Mouse (Mus musculus) heart, postnatal 10 days (tissue): Measurements from ENCODE around the gene Med13. TPM values are rescaled to one million over a fixed set of nuclear protein-coding genes. Genes with fewer than 3 reads are reported as not detected.
"Not testable (repeated sequence)": the region's sequence is repeated elsewhere in the genome, so short reads cannot be mapped to it uniquely, and the experiment has no call there.

Experiments used
- DNase-seq, 2 experiments: peaks; one replicate each; pipeline ENCODE4 v3.0.0; 2021
- intact Hi-C: fragments of 180-260 bp; cut with DNase I; formaldehyde crosslinking; loops from one replicate; pipeline ENCODE4 v1.15.1; 2025
- total RNA-seq, 2 experiments: library from RNA; stranded (reverse); gene quantifications; 2 replicates each; pipeline ENCODE4 v1.2.3; 2021

Med13 gene
- total RNA-seq, 2 experiments from 2014 or later, result 46.0 to 52.9 TPM

DNA sequence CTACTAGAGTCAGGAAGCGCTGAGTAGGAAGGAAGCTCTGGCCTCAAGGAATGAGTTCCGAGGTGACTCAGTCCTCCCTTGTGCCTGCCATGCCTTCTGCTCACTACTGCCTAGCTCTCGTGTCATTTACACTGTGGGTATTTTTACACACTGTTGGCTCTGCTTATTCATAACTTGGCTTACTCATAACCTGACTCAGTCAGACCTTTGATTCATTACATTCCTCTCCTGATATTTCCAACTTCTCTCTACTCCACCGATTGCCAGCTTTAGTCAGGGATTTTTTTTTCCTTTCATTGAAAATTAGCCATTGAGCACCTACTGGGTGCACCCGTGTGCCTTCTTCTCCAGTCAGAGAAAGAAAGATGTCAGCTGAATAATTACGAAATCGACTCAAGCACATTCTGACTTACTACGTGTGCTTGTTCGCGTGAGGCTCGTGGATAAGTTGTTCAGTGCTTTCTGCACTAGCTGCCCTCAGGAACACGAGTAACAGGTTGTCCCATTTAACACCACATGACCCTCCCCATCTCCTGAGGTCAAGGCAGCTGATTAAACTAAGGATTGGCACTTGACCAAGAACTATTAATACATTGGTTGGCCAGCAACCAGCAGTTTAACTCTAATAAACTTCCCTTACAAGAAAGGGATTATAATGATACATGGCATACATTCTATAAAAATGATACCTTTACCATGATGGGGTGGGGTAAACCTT lies 23.3 kb upstream of the Med13 start:
- intact Hi-C loops, result no loop called here
- no peak for DNase-seq

DNA sequence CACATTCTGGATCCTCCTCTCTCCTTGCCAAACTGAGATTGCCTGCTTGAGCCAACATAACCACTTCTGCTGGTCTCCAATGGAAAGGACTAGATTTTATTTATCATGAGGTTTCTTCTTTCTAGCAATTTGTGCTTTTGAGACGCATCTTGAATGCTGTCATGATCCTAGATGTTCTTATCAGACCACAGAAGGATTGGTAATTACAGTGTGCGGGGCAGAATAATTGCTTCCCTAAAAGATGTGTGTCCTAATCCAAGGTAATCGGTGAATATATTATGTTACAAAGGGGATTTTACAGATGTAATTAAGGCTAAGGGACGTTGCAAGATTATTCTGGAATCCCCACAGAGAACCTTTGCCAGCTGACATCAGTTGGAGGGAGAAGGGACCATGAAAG lies 21.6 kb upstream of the Med13 start:
- intact Hi-C loops, result no loop called here
- no peak for DNase-seq

DNA sequence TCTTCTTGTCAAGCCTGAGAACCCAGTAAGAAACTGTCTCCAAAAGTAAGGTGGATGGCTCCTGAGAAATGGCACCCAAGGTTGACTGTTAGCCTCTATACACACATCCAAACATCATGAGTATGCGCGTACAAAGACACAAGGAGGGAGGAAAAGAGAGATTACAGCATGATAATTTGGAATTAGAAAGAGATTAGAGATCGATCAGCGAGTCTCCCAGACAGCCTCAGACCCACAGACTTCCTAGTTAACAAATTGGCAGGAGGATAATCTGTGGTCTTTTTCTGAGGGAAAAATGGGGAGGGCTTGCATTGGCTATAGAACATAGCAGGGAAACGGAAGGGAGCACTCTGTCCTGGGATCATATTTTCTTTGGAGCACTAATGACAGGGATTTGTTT lies 20.4 kb upstream of the Med13 start:
- intact Hi-C loops, result no loop called here
- DNase-seq, result no peak

DNA sequence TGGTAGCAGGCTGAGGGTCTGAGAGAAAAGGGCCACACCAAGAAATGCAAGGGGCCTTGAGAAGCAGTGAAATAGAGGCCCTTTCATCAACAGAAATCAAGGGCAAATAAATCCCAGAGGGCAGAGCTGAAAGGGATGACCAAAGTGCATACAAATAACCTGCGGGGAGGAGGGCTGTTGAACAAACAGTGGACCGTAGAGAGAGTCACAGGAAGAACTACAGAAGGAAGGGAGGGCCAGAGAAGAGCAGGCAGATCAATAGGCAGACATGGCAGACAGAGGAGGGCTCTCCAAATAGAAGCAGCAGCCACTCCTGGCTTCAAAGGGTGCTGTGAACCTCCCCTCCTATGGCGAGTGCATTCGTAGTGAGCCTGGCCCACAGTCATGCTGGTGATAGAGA lies 19.3 kb upstream of the Med13 start:
- DNase-seq, result no peak

DNA sequence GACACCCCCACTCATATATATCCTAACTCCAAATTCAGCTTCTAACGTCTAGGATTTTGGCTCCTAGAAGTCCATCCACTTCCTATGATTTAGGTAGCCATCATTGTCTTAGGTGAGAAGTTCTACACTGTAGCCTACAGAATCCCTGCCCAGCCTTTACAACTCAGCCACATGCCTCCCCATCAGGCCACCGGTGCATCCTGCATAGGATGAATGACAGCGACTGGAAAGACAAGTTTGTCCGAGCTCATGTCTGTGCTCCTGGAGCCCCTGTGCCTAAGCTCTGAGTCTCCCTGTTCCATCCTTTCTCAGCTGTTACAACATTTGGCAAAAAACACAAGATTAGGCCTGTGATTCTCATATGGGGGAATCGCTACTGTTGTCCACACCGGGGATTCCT lies 17.7 kb upstream of the Med13 start:
- intact Hi-C loops, result no loop called here
- no peak for DNase-seq

More for the DNA sequence above, 19.3 kb upstream of the Med13 start:
- intact Hi-C loops, result no loop called here

DNA sequence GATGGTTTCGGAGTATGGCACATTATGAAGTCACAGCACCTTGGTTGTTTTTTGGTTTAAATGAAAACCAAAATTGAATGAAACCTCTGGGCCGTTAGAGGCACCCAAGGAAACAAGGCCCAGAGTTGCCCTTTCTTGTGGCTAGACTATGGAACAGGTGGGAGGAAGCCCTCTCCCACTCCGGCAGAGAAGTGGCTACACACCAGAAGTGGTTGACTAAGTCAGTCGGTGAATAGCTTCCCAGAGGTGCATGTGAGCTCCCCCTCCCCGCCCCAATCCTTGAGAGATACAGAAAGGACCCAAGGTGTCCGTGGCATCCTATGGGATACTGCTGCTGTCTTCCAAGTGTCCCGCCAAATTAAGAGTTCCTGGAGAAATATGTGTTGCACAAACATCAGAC lies 13.9 kb upstream of the Med13 start:
- intact Hi-C loops, result no loop called here
- DNase-seq, result no peak

DNA sequence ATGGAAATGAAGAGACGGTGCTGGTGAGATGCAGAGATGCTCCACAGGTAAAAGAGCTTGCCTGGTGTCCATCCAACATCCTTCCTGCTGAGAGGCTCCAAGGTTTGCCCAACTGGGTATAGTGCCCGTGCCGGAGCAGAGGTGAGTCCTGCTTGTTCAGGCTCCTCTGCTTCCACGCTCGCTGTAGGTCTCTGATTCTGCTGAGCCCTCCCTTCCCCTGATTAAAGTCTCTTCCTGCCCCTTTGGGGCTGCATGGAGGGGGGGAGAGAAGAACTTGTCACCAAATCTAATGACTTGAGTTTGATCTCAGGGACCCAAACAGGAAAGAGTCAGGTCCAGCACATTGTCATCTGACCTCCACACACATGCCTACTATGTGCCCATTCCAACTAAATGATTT lies 12.5 kb upstream of the Med13 start:
- no peak for DNase-seq
- intact Hi-C loops, result no loop called here

DNA sequence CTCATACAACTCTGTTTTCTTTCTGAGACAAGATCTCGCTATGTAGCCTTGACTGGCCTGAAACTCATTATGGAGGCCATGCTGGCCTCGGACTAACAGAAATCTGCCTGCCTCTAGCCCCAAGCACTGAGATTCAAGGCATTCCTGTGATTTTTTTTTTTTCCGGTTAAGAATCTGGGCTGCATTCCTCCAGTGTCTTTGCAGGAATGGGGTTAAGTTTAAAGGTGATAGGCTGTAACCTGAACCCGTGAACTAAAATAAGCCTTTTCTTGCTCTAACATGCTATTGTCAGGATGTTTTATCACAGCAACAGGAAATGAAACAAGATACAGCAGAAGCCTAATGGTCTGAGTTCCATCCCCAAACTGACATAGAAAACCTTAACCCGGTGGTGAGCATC lies 11.6 kb upstream of the Med13 start:
- intact Hi-C loops, result no loop called here
- DNase-seq, result no peak

DNA sequence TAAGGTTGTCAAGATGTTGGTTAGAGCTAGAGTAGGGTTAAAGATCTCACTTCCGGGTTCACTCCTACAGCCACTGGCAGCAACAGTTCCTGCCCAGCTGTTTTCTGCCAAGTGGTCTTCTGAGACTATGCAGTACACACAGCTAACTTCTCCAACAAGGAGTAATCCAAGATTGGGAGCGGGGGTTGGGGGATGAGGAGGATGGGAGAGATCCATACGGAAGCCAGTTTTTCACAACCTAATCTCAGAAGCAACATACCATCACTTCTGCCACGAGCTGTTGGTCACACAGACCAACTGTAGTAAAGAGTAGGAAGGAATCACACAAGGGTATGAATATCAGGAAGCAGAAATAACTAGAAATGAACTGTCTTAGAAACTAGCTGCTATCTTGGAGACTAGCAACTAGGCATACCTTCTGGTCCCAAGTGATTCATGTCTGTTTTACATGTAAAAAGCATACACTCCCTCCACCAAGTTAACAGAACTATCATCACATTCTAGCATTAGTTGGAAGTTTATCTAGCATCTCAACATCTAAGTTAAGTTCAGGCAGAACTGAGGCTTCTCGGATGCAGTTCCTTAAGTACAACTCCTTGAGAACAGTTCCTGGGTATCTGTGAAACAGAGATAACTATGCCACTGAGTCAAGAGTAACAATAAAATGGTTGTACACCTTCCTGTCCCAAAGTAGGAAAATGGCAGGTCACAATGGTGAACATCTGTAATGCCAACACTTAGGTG lies 7.5 kb upstream of the Med13 start:
- no peak for DNase-seq
- intact Hi-C loops, result no loop called here

DNA sequence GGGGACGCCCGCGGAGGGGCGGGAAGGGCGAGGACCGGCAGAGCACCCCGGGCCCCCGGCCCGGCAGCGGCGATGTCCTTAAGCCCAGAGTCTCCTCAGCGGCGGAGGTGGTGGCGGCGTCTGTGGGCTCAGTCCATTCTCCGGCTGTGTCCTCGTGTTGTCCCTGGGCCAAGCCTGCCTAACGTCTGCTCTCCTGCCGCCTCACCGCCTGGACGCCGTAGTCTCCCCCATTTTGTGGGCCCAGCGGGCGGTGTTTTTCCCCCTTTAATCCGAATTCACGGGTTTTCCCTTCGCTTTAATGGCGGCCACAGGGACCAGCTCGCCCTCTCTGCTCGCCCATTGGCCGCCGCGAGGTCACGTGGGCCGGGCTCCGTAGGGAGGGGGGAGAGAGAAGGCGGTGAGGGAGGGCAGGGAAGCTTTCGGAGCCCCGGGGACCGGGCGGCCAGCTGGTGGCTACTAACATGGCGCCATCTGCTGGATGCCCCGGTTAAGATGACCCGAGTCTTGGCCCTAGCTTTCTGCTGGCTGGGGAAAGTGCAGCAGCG lies 654 bp upstream of the Med13 start:
- intact Hi-C loops, result loop anchor here (2.0 to 10.0 kb wide), 3 partner anchors 63 to 513 kb away; partner anchors contain the start of gene Ints2
- peak; percentile 99 for DNase-seq

DNA sequence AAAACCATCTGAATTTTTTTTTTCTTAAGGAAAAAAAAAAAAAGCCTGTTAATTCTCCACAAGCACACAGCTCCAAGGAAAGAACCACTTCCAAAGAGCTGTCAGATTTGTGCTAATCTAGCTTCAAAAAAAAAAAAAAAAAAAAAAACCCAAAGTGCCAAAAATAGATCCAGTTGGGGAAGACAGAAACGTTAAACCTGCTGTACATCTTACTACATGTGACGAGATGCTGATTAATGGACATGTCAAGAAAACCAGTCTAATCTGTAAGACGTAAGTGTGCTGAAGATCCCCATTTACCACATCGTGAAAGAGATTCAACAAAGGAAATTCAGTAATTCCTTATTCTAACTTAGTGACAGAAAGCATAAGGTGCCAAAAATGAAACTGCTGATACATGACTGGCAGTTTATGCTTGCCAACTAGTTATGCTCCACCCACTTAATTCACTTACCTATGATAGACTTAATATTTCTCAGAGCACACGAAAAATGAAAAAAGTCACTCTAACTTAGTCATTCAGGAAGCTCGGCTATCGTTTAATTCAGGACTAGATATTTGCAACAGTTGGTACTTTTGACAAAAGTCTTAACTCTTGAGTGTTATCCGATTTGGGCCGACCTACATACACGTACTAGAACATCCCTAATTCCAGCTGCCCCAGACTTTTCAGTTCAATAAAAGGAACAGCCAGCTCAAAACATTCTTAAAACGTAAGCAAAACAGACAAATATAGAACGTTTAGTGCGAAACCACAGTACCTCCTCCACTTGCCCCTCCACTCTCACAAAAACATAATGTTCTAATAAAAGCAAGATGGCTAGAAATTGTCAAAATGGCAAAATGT lies 1.2 kb downstream of the Med13 start:
- intact Hi-C loops, result loop anchor here (10.0 kb wide), 1 partner anchor 61 kb away; no protein-coding TSS in a partner anchor
- peak in 1 of 2 experiments; percentile 14 for DNase-seq

DNA sequence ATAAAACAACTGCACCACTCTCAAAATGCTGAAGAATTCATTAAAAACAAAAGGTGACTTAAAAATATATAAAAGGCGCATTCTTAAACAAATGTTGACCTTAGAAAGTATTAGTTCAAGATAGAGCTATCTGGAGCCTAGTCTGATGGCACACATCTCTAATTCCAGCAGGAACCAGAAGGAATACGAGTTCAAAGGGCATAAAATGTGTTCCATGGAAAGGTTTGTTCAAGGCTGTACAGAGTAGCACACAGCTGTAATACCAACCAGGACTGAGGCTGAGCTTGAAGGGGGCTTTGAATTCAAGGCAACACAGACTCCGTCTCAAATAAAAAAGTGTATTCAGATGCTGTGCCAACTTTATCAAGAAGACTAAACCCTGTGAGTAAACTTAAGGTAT lies 3.8 kb downstream of the Med13 start:
- DNase-seq, result no peak
- intact Hi-C loops, result loop anchor here (10.0 kb wide), 1 partner anchor 59 kb away; no protein-coding TSS in a partner anchor

DNA sequence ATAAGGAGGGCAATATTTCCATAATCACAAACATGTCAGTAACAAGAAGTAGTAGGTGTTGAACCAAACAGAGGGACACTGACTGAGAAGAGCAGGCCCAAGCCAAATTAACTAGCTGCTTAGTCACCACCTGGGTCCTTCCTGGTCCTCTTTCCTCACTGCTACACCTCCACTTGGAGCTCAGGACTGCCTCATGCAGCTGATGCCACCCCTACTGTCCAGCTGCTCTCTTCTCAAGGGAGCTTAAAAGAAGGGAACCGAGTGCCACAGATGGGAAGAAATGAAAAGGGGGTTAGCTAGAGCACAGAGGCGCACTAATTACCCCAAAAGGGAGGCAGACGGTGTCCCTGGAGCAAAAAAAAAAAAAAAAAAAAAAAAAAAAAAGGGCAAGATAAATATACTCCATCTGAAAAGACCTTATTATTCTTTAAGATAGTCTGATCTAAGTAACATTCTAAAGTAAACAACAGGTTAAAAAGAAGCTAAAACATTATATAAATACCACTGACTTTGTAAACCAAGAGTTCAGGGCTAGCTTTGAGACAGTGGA lies 5.6 kb downstream of the Med13 start:
- intact Hi-C loops, result loop anchor here (10.0 kb wide), 1 partner anchor 57 kb away; no protein-coding TSS in a partner anchor

DNA sequence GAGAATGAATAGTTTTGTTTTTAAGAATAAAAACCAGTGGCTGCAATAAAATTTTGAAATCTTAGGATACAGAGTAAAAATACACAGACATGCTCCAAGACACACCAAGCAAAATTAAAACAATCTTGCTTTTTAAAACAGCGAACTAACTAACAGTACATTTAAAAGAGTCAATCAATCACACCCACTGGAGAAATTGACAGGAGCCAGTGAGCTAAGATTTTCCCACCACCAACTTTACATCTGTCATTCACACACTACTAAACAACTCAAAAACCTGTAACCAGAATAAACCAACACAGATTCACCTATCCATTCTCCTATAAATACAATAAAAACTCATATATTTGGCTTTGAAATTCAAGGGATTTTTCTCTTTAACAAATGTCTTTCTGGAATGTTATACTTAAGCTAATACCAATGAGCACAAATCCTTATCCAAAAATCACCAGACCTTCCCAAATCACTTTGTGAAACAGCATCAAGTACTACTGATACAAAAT lies 6.7 kb downstream of the Med13 start:
- no peak for DNase-seq
- intact Hi-C loops, result loop anchor here (10.0 kb wide), 1 partner anchor 56 kb away; no protein-coding TSS in a partner anchor

More for the DNA sequence above, 5.6 kb downstream of the Med13 start:
- no peak for DNase-seq

DNA sequence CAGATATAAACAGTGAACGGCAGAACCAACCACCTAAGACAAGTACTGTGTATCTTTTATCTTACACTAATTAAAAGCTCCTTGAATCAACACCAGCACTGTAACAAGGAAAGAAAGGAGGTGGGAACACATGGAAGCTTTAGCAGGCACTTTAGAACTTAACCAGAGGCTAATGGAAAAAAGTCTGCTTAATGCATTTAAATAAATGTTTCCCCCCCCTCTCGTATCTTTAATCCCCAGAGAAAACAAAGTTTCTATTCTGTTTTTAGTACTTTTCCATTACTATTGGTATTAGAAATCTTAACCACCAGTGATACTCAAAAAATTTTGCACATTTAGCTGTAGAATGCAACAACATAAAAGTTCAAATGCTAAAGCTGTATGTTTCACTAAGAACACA lies 8.1 kb downstream of the Med13 start:
- no peak for DNase-seq

DNA sequence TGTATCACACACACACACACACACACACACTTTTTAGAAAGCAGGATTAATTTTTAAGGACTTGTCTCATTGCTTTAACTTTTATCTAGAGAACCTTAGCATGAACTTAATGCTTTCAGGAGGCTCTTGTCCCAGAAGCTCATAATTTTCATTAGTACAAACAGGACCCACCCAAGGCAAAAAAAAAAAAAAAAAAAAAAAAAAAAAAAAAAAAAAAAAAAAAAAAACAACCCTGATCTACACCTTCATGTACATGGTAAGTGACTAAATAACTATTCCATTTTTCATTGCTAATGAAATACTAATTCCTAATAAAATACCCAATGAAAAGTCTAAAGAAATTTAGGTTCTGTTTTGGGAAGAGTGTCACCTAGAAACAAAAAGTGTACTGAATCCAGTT lies 8.5 kb downstream of the Med13 start:
- intact Hi-C loops, result no loop called here
- no peak for DNase-seq

More for the DNA sequence above, 8.1 kb downstream of the Med13 start:
- intact Hi-C loops, result no loop called here

DNA sequence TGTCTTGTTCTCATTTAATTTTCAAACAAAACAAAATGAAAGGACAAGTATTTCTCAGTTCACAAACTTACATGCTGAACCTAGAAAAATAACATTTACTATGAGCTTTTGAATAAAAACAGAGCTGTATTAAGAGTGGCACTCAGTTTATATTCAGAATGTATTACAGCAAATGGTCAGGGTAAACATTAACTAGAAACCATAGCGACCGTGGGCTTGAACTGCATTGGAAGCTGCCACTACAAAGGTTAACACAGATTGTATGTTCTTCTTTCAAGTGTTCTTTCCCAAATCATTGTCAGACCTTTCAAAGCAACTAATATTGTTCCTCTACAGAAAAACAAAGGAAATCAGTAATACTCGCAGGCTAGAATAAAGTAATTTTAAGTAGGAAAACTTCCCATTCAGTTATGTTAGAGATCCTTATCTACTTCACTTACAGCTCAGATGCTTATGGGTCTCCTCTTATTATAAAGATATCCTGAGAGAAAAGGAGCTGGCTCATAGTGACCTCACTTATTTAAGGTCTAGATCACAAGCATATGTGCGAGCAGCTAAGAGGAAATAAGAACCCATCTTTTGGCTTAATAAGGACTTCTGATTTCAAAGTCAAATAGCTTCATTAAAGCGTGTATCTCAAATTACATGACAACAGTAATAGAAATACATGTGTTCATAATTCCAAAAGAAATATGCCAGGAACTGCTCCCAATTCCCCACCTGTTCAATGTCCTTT lies 9.8 kb downstream of the Med13 start:
- no peak for DNase-seq
- intact Hi-C loops, result no loop called here

DNA sequence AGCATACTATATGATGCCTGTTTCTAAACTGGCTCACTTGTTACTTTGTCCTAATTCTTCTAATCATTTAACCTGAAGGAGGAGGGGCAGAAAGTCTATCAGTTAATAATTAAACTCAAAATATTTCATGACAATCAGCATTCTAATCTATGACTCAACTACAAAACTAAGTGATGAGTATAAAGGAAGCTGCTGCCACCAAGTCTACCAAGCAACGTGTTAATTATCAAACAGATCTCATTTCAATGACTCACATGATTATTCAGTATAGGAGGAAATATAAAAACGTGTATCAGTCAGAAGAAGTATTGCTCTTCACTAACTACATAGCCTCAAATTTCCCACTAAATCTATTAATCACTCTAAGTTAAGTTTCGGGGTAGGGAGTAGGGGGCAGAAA lies 10.9 kb downstream of the Med13 start:
- DNase-seq, result no peak
- intact Hi-C loops, result no loop called here

DNA sequence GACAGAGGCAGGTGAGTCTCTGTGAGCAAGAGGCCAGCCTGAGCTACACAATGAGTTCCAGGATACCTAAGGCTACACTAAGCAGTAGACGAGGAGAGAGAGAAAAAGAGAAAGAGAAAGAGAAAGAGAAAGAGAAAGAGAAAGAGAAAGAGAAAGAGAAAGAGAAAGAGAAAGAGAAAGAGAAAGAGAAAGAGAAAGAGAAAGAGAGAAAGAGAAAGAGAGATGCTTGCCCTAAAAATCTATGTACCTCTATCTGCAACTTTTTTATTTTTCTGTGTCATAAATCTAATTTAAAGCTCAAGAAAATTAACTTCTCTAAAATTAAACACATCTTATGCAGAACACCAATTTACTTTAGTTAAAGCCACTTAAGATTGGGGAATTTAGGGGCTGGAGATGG lies 12.5 kb downstream of the Med13 start:
- intact Hi-C loops, DNase-seq: not testable (repeated sequence)

DNA sequence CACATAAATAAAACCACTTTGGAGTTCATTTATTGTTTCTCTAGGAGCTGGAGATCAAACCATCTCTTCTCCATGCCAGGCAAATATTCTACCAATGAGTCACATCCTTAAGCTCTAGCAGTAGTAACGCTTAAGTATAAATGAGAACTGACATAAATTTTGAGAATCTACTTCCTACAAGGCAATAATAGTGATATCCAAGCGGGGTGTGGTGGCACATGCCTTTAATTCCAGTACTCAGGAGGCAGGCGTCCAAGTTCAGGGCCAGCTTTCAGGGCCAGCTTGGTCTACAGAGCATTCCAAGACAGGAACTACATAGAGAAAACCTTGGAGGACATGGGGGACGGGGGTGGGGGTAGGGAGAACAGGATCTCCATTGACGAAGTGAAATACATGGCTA lies 33.2 kb downstream of the Med13 start:
- intact Hi-C loops, result no loop called here
- peak in 1 of 2 experiments; percentile 8 for DNase-seq
